Mouse (Mus musculus) MEL (cell line): Measurements from ENCODE around the gene Klk7. TPM values are rescaled to one million over a fixed set of nuclear protein-coding genes. Genes with fewer than 3 reads are reported as not detected.

Experiments
- DNase-seq: peaks from one replicate; pipeline ENCODE4 v3.0.0; 2011; ENCODE audit warnings: low read depth, low spot score
- H3K27ac ChIP-seq: 2 replicates; pipeline ENCODE4 v1.5.1; 2012; ENCODE audit warnings: low read depth, mild to moderate bottlenecking, control low read depth, low read length, moderate library complexity; ENCODE audit not compliant: control insufficient read depth
- H3K27me3 ChIP-seq, 2 experiments: fragments of 150-350 bp in 1 of 2; sonication (generic) in 1 of 2; 2 replicates each; pipeline ENCODE4 v1.6.1; 2012; ENCODE audit warnings: low read length in 2 of 2, mild to moderate bottlenecking in 2 of 2, improper control_type of control experiment in 1 of 2, moderate library complexity in 1 of 2; ENCODE audit not compliant: insufficient read depth in 2 of 2, control insufficient read depth in 1 of 2
- H3K36me3 ChIP-seq, 2 experiments: 2 replicates each; pipeline ENCODE4 v1.6.1; 2012 to 2014; ENCODE audit warnings: low read length in 2 of 2, improper control_type of control experiment in 1 of 2, inconsistent platforms in 1 of 2, mild to moderate bottlenecking in 1 of 2; ENCODE audit not compliant: insufficient read depth in 2 of 2, control insufficient read depth in 1 of 2
- H3K4me1 ChIP-seq, 2 experiments: fragments of 150-350 bp in 1 of 2; sonication (generic) in 1 of 2; 2 replicates each; pipeline ENCODE4 v1.6.1; 2012; ENCODE audit warnings: low read length in 2 of 2, improper control_type of control experiment in 1 of 2, mild to moderate bottlenecking in 1 of 2; ENCODE audit not compliant: insufficient read depth in 2 of 2, control insufficient read depth in 1 of 2
- H3K4me3 ChIP-seq, 2 experiments: fragments of 150-350 bp in 1 of 2; sonication (generic) in 1 of 2; 2 replicates each; pipeline ENCODE4 v1.5.1; 2012; ENCODE audit warnings: low read depth in 2 of 2, low read length in 2 of 2, mild to moderate bottlenecking in 2 of 2, moderate library complexity in 2 of 2, control low read depth in 1 of 2, improper control_type of control experiment in 1 of 2; ENCODE audit not compliant: control insufficient read depth in 1 of 2, insufficient read depth in 1 of 2
- H3K79me2 ChIP-seq: 2 replicates; pipeline ENCODE4 v1.6.1; 2012; ENCODE audit warnings: mild to moderate bottlenecking, low read length, moderate library complexity; ENCODE audit not compliant: control insufficient read depth, poor library complexity, insufficient read depth
- H3K9ac ChIP-seq: 2 replicates; pipeline ENCODE4 v1.6.1; 2012; ENCODE audit warnings: low read depth, mild to moderate bottlenecking, control low read depth, low read length, moderate library complexity; ENCODE audit not compliant: control insufficient read depth, poor library complexity, severe bottlenecking
- H3K9me3 ChIP-seq: fragments of 150-350 bp; sonication (generic); replicated peaks from 2 replicates; pipeline ENCODE4 v1.6.1; 2012; ENCODE audit warnings: mild to moderate bottlenecking, low read length, improper control_type of control experiment, moderate library complexity; ENCODE audit not compliant: insufficient read depth
- BHLHE40 ChIP-seq: IDR thresholded peaks from 2 replicates; pipeline ENCODE4 v1.6.1; 2012; ENCODE audit warnings: low read depth, mild to moderate bottlenecking, inconsistent platforms, low read length, improper control_type of control experiment, borderline replicate concordance
- CHD1 ChIP-seq: IDR thresholded peaks from 2 replicates; pipeline ENCODE4 v1.6.1; 2012; ENCODE audit warnings: low read depth, mild to moderate bottlenecking, inconsistent platforms, low read length, improper control_type of control experiment
- ELF1 ChIP-seq: IDR thresholded peaks from 2 replicates; pipeline ENCODE4 v1.6.1; 2014; ENCODE audit warnings: low read depth, mild to moderate bottlenecking, inconsistent platforms, low read length, improper control_type of control experiment, moderate library complexity
- EP300 ChIP-seq, 2 experiments: IDR thresholded peaks; 2 replicates each; pipeline ENCODE4 v1.6.1; 2011; ENCODE audit warnings: improper control_type of control experiment in 2 of 2, low read length in 2 of 2, low read depth in 1 of 2, mild to moderate bottlenecking in 1 of 2
- GABPA ChIP-seq: IDR thresholded peaks from 2 replicates; pipeline ENCODE4 v1.6.1; 2012; ENCODE audit warnings: low read depth, mild to moderate bottlenecking, inconsistent platforms, low read length, improper control_type of control experiment, moderate library complexity
- MAX ChIP-seq: IDR thresholded peaks from 2 replicates; pipeline ENCODE4 v1.6.1; 2011; ENCODE audit warnings: low read length, improper control_type of control experiment
- MAZ ChIP-seq: IDR thresholded peaks from 2 replicates; pipeline ENCODE4 v1.6.1; 2012; ENCODE audit warnings: low read depth, mild to moderate bottlenecking, inconsistent platforms, low read length, improper control_type of control experiment
- MYB ChIP-seq: IDR thresholded peaks from 2 replicates; pipeline ENCODE4 v1.6.1; 2011; ENCODE audit warnings: mild to moderate bottlenecking, low read depth, low read length, improper control_type of control experiment
- NRF1 ChIP-seq: IDR thresholded peaks from 2 replicates; pipeline ENCODE4 v1.6.1; 2014; ENCODE audit warnings: low read depth, mild to moderate bottlenecking, inconsistent platforms, low read length, improper control_type of control experiment, moderate library complexity; ENCODE audit not compliant: poor library complexity, insufficient read depth, severe bottlenecking
- POLR2A ChIP-seq, 2 experiments: IDR thresholded peaks; 2 replicates each; pipeline ENCODE4 v1.6.1; 2011 to 2012; ENCODE audit warnings: low read length in 2 of 2, mild to moderate bottlenecking in 2 of 2, control low read depth in 1 of 2, improper control_type of control experiment in 1 of 2, low read depth in 1 of 2, moderate library complexity in 1 of 2; ENCODE audit not compliant: control insufficient read depth in 1 of 2, insufficient read depth in 1 of 2, poor library complexity in 1 of 2
- RAD21 ChIP-seq: IDR thresholded peaks from 2 replicates; pipeline ENCODE4 v1.6.1; 2011; ENCODE audit warnings: mild to moderate bottlenecking, low read depth, low read length, improper control_type of control experiment
- SIN3A ChIP-seq: IDR thresholded peaks from 2 replicates; pipeline ENCODE4 v1.6.1; 2012; ENCODE audit warnings: low read length, improper control_type of control experiment, inconsistent platforms
- SMC3 ChIP-seq: IDR thresholded peaks from 2 replicates; pipeline ENCODE4 v1.6.1; 2011; ENCODE audit warnings: low read depth, low read length, improper control_type of control experiment
- TAL1 ChIP-seq: IDR thresholded peaks from 2 replicates; pipeline ENCODE4 v1.6.1; 2012; ENCODE audit warnings: mild to moderate bottlenecking, inconsistent platforms, low read length, moderate library complexity, mixed read lengths
- UBTF ChIP-seq: IDR thresholded peaks from 2 replicates; pipeline ENCODE4 v1.6.1; 2012; ENCODE audit warnings: low read depth, mild to moderate bottlenecking, inconsistent platforms, low read length, improper control_type of control experiment, moderate library complexity, borderline replicate concordance; ENCODE audit not compliant: insufficient read depth
- ZC3H11A ChIP-seq: IDR thresholded peaks from 2 replicates; pipeline ENCODE4 v1.6.1; 2012; ENCODE audit warnings: low read depth, mild to moderate bottlenecking, inconsistent platforms, low read length, improper control_type of control experiment
- ZMIZ1 ChIP-seq: IDR thresholded peaks from 2 replicates; pipeline ENCODE4 v1.6.1; 2012; ENCODE audit warnings: low read depth, mild to moderate bottlenecking, inconsistent platforms, low read length, improper control_type of control experiment, moderate library complexity
- ZNF384 ChIP-seq: IDR thresholded peaks from 2 replicates; pipeline ENCODE4 v1.6.1; 2012; ENCODE audit warnings: low read depth, mild to moderate bottlenecking, inconsistent platforms, low read length, improper control_type of control experiment
- polyA plus RNA-seq, 2 experiments: library from polyadenylated mRNA; stranded (reverse) in 1 of 2; unstranded in 1 of 2; fragments of >175 nt in 1 of 2; fragments of >200 nt in 1 of 2; gene quantifications; 2 replicates each; pipeline versions ENCODE4 v1.2.1 to v1.2.4; 2012; ENCODE audit warnings: low replicate concordance in 2 of 2, low read depth in 1 of 2; ENCODE audit not compliant: insufficient read length in 2 of 2, insufficient read depth in 1 of 2, missing spikeins in 1 of 2
- total RNA-seq: library from RNA; depleted of rRNA; stranded (reverse); fragments of 300-350 nt; gene quantifications from 2 replicates; pipeline ENCODE4 v1.2.3, GENCODE M21; 2012

Gene Klk7
- total and polyA plus RNA-seq, 3 experiments, result not detected

GRCm38 (mm10) chr7:43796355-43796754 lies 14.7 kb upstream of the Klk7 start:
- Histone ChIP-seq H3K4me3 (no peak overlapping the region), H3K27ac (no peak overlapping the region), H3K79me2 (no peaks in the 10 kb centered on the region), H3K9me3 (no peaks in the 10 kb centered on the region), H3K9ac (no peak overlapping the region), H3K36me3 (no peaks in the 10 kb centered on the region), H3K4me1 (no peaks in the 10 kb centered on the region), H3K27me3 (no peaks in the 10 kb centered on the region)
- no peak for DNase-seq
- TF ChIP-seq ZNF384, result no peak
- TF ChIP-seq EP300 (IDR thresholded peaks at IDR 0.05; ENCODE audit: low read depth in 1 of 2, low read length in 2 of 2), result no peak
- TF ChIP-seq MYB, result no peak
- no peak for TF ChIP-seq RAD21
- no peak for TF ChIP-seq ZMIZ1
- TF ChIP-seq SMC3, result no peak
- no peak for TF ChIP-seq ELF1
- TF ChIP-seq MAX, result no peak
- TF ChIP-seq SIN3A, result no peak
- TF ChIP-seq UBTF, result no peak
- TF ChIP-seq POLR2A (IDR thresholded peaks at IDR 0.05; ENCODE audit: control insufficient read depth in 1 of 2, insufficient read depth in 1 of 2, low read depth in 1 of 2, low read length in 2 of 2, poor library complexity in 1 of 2), result no peak

- TF ChIP-seq TAL1 (no peak), ZC3H11A (no peak), NRF1 (no peak), BHLHE40 (no peak), MAZ (no peak), GABPA (no peak), CHD1 (no peak)
- Histone ChIP-seq H3K9ac (no peak within 1 kb of the TSS), H3K4me1 (no peaks in the 10 kb centered on the region), H3K36me3 (no peaks in the 10 kb centered on the region), H3K27ac (no peak within 1 kb of the TSS), H3K27me3 (no peaks in the 10 kb centered on the region), H3K9me3 (no peaks in the 10 kb centered on the region), H3K79me2 (no peaks in the 10 kb centered on the region), H3K4me3 (no peak within 1 kb of the TSS)
- no peak for DNase-seq
These were observed 13.7 kb upstream of the Klk7 start, which contains the start of gene Klk8 for GRCm38 (mm10) chr7:43797333-43797769. Klk8 (plus strand) TSS chr7:43797577.
